Mouse (Mus musculus): ENCODE results near the gene Zfp663. TPM values are rescaled to one million over a fixed set of nuclear protein-coding genes. Genes with fewer than 3 reads are reported as not detected.

Gene Zfp663
- total RNA-seq, 2 experiments from 2014 or later, result 1.2 to 1.3 TPM

Other genes starting within 250 kb of the Zfp663 start
- gene Cdh22, start 133.9 kb downstream of the Zfp663 start, total RNA-seq (2021), result 10 to 100 TPM in 1 of 2 experiments, 1 to 10 TPM in 1; 9.5 to 12.7 TPM
- 10 to 100 TPM; 76.0 to 81.1 TPM for gene Slc35c2, start 80.9 kb downstream of the Zfp663 start, total RNA-seq (2021)
- gene Elmo2, start 42.2 kb downstream of the Zfp663 start, total RNA-seq (2021), result 100 to 1,000 TPM; 158 to 172 TPM
- gene Zfp334, start 19.5 kb upstream of the Zfp663 start, total RNA-seq (2021), result 10 to 100 TPM; 12.6 to 13.4 TPM
- gene Ocstamp, start 31.7 kb upstream of the Zfp663 start, total RNA-seq (2021), result not detected
- gene Slc13a3, start 104.5 kb upstream of the Zfp663 start, total RNA-seq (2021), result 10 to 100 TPM; 13.0 to 19.6 TPM
- 10 to 100 TPM; 16.8 to 19.9 TPM for gene Trp53rka, start 124.6 kb upstream of the Zfp663 start, total RNA-seq (2021)
- 1 to 10 TPM; 1.0 to 1.1 TPM for gene Slc2a10, start 135.1 kb upstream of the Zfp663 start, total RNA-seq (2021)
- gene Eya2, start 226.3 kb upstream of the Zfp663 start, total RNA-seq (2021), result 1 to 10 TPM; 3.4 to 5.6 TPM